Mouse (Mus musculus): ENCODE measurements at regions not wholly inside any gene's neighbourhood (a gene's known extent, or its start where the extent isn't known, plus 50 kb on each side); places are given as distances from the start of the nearest gene placed in this dataset.

DNA sequence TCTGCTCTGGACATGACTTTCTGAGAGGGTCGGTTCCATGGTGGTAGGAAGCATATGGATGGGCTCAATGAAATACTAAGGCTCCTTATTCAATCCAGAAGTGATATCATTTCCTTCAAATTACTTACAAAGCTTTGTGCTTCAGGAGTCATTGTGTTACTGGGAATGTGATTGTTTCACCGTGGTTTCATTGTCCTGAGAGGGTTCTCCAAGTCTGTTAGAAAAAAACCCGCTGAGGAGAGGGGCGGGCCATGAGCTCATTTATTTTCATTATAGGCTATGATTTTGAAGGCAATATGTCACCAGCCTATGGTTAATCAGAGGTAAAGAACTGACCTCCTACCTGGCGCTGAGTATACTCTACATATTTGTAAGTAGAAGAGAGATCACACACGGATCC is 300.0 kb downstream of the Plk2 start:
- H3K79me2 ChIP-seq (replicated peaks; ENCODE audit: control insufficient read depth, extremely low read depth, insufficient read depth, poor library complexity, severe bottlenecking) = no peaks in the 10 kb centered on the region
- H3K27me3 ChIP-seq (replicated peaks) = no peaks in the 10 kb centered on the region
- dilution Hi-C loops (cut with MboI; ENCODE audit: extremely low pct_ligation_motif_present, extremely low pct_unique_long_range_greater_than_20kb, low sequenced_read_pairs) (no loop called here), in situ Hi-C loops (cut with MboI; ENCODE audit: low pct_ligation_motif_present, low pct_unique_long_range_greater_than_20kb, low sequenced_read_pairs) (no loop called here)
- H3K9me3 ChIP-seq (replicated peaks; ENCODE audit: low read length) = no peaks in the 10 kb centered on the region
- no peaks in the 10 kb centered on the region for H3K4me1 ChIP-seq (ENCODE audit: control insufficient read depth in 1 of 2, insufficient read depth in 2 of 2)
- no peak for DNase-seq (ENCODE audit: extremely low read depth)
- H3K9ac ChIP-seq (ENCODE audit: insufficient read depth, low read depth) = no peak overlapping the region
- H3K36me3 ChIP-seq (replicated peaks in 1 of 2; ENCODE audit: control insufficient read depth in 1 of 2, insufficient read depth in 1 of 2, low read length in 1 of 2) = no peaks in the 10 kb centered on the region
- no peak overlapping the region for H3K27ac ChIP-seq (ENCODE audit: insufficient read depth, low read depth)
- no peak overlapping the region for H3K4me3 ChIP-seq (replicated peaks in 1 of 3; ENCODE audit: low read depth in 2 of 3, low read length in 2 of 3, poor library complexity in 1 of 3)
- TF ChIP-seq NELFE (IDR thresholded peaks at IDR 0.05; ENCODE audit: low read depth, low read length) (no peak), KAT2A (IDR thresholded peaks at IDR 0.05; ENCODE audit: insufficient replicate concordance, low read length) (no peak), SMC3 (IDR thresholded peaks at IDR 0.05; ENCODE audit: low read depth, low read length) (no peak), RAD21 (IDR thresholded peaks at IDR 0.05; ENCODE audit: low read depth, low read length) (no peak), IRF4 (IDR thresholded peaks at IDR 0.05; ENCODE audit: low read depth, low read length) (no peak), PAX5 (IDR thresholded peaks at IDR 0.05; ENCODE audit: low read length) (no peak), EP300 (IDR thresholded peaks at IDR 0.05; ENCODE audit: low read length) (no peak), POLR2A (IDR thresholded peaks at IDR 0.05; ENCODE audit: low read depth, low read length) (no peak), GABPA (IDR thresholded peaks at IDR 0.05; ENCODE audit: insufficient replicate concordance, low read depth, low read length) (no peak), SIN3A (IDR thresholded peaks at IDR 0.05; ENCODE audit: low read length) (no peak), JUN (IDR thresholded peaks at IDR 0.05; ENCODE audit: insufficient read depth, low read depth, low read length) (no peak), MEF2A (IDR thresholded peaks at IDR 0.05; ENCODE audit: borderline replicate concordance, low read depth, low read length) (no peak), CHD1 (IDR thresholded peaks at IDR 0.05; ENCODE audit: low read depth, low read length) (no peak), ZC3H11A (IDR thresholded peaks at IDR 0.05; ENCODE audit: low read depth, low read length) (no peak), CTCF (conservative IDR thresholded peaks at IDR 0.05 in 1 of 2, IDR thresholded peaks at IDR 0.05 in 1 of 2; ENCODE audit: low read depth in 2 of 2, low read length in 2 of 2) (no peak), MAX (IDR thresholded peaks at IDR 0.05; ENCODE audit: low read length) (no peak)
- H3K4me2 ChIP-seq (ENCODE audit: insufficient read depth, low read depth, poor library complexity, severe bottlenecking) = no peak overlapping the region

DNA sequence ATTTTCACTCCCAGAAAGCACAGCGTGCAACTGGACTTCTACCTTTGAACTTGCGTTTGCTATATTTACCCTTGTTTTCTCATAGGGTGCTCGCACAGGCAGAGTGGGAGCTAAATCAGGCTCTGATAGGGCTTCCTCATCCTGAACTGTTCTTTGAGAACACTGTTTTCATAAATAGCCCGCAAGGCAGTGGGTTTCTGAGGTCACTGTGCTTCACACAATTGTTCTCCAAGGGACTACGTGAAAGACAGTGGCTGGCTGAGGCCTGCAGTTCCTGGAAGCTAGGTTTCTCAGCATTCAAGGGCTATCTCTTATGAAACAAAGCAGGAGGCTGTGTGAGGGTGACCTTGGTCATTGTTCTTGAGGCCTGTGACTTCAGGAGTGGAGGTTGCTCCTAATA is 301.7 kb downstream of the Plk2 start:
- no peak for DNase-seq (ENCODE audit: extremely low read depth)
- no peak overlapping the region for H3K9ac ChIP-seq (ENCODE audit: insufficient read depth, low read depth)
- H3K4me3 ChIP-seq (replicated peaks in 1 of 3; ENCODE audit: low read depth in 2 of 3, low read length in 2 of 3, poor library complexity in 1 of 3) = no peak overlapping the region
- no peaks in the 10 kb centered on the region for H3K79me2 ChIP-seq (replicated peaks; ENCODE audit: control insufficient read depth, extremely low read depth, insufficient read depth, poor library complexity, severe bottlenecking)
- no peaks in the 10 kb centered on the region for H3K9me3 ChIP-seq (replicated peaks; ENCODE audit: low read length)
- H3K27ac ChIP-seq (ENCODE audit: insufficient read depth, low read depth) = no peak overlapping the region
- no peaks in the 10 kb centered on the region for H3K36me3 ChIP-seq (replicated peaks in 1 of 2; ENCODE audit: control insufficient read depth in 1 of 2, insufficient read depth in 1 of 2, low read length in 1 of 2)
- H3K27me3 ChIP-seq (replicated peaks) = no peaks in the 10 kb centered on the region
- in situ Hi-C loops (cut with MboI; ENCODE audit: low pct_ligation_motif_present, low pct_unique_long_range_greater_than_20kb, low sequenced_read_pairs) (no loop called here), dilution Hi-C loops (cut with MboI; ENCODE audit: extremely low pct_ligation_motif_present, extremely low pct_unique_long_range_greater_than_20kb, low sequenced_read_pairs) (no loop called here)
- no peak overlapping the region for H3K4me2 ChIP-seq (ENCODE audit: insufficient read depth, low read depth, poor library complexity, severe bottlenecking)
- no peaks in the 10 kb centered on the region for H3K4me1 ChIP-seq (ENCODE audit: control insufficient read depth in 1 of 2, insufficient read depth in 2 of 2)
- TF ChIP-seq E2F4 (IDR thresholded peaks at IDR 0.05; ENCODE audit: insufficient replicate concordance, low read depth, low read length) (no peak), MAX (IDR thresholded peaks at IDR 0.05; ENCODE audit: low read length) (no peak), HCFC1 (IDR thresholded peaks at IDR 0.05; ENCODE audit: low read depth, low read length) (no peak), NELFE (IDR thresholded peaks at IDR 0.05; ENCODE audit: low read depth, low read length) (no peak), MXI1 (IDR thresholded peaks at IDR 0.05; ENCODE audit: low read depth, low read length) (no peak), ZNF384 (IDR thresholded peaks at IDR 0.05; ENCODE audit: low read depth, low read length) (no peak), MEF2A (IDR thresholded peaks at IDR 0.05; ENCODE audit: borderline replicate concordance, low read depth, low read length) (no peak), RAD21 (IDR thresholded peaks at IDR 0.05; ENCODE audit: low read depth, low read length) (no peak), USF1 (IDR thresholded peaks at IDR 0.05; ENCODE audit: low read depth, low read length) (no peak), ZC3H11A (IDR thresholded peaks at IDR 0.05; ENCODE audit: low read depth, low read length) (no peak), JUND (conservative IDR thresholded peaks at IDR 0.05; ENCODE audit: low read depth, low read length) (no peak), PAX5 (IDR thresholded peaks at IDR 0.05; ENCODE audit: low read length) (no peak), ELF1 (IDR thresholded peaks at IDR 0.05; ENCODE audit: low read depth, low read length) (no peak), MAFK (IDR thresholded peaks at IDR 0.05; ENCODE audit: insufficient replicate concordance, low read length) (no peak), BHLHE40 (IDR thresholded peaks at IDR 0.05; ENCODE audit: low read depth, low read length) (no peak), ETS1 (conservative IDR thresholded peaks at IDR 0.05; ENCODE audit: low read depth, low read length) (no peak), GABPA (IDR thresholded peaks at IDR 0.05; ENCODE audit: insufficient replicate concordance, low read depth, low read length) (no peak), UBTF (IDR thresholded peaks at IDR 0.05; ENCODE audit: low read depth, low read length) (no peak)

All from CH12.LX (cell line).